Mouse (Mus musculus) embryo, embryonic 10.5 days (tissue): ENCODE measurements around the gene Cemip.
"Not testable (repeated sequence)": the region's sequence is repeated elsewhere in the genome, so short reads cannot be mapped to it uniquely, and the experiment has no call there.

Experiments
- DNase-seq: peaks from one replicate; pipeline ENCODE4 v3.0.0-alpha.2; 2015; ENCODE audit warnings: low spot score

Cemip gene

GRCm38 (mm10) chr7:83892333-83892669 is 194.0 kb downstream of the Cemip start:
- DNase-seq = no peak

GRCm38 (mm10) chr7:83891433-83892332 is 194.6 kb downstream of the Cemip start:
- peak; percentile 100 for DNase-seq

- not testable (repeated sequence) for DNase-seq
Observed at GRCm38 (mm10) chr7:83889946-83890345, 196.4 kb downstream of the Cemip start.

- DNase-seq = no peak
Observed at GRCm38 (mm10) chr7:83889383-83889782, 196.9 kb downstream of the Cemip start.

- peak; percentile 45 for DNase-seq
Observed at GRCm38 (mm10) chr7:83886366-83887129, 199.8 kb downstream of the Cemip start.

GRCm38 (mm10) chr7:83885835-83886234 is 200.5 kb downstream of the Cemip start:
- no peak for DNase-seq

GRCm38 (mm10) chr7:83884921-83885532 is 201.3 kb downstream of the Cemip start:
- peak; percentile 28 for DNase-seq

GRCm38 (mm10) chr7:83884021-83884658 is 202.2 kb downstream of the Cemip start, which contains the start of the genes Tlnrd1 and Mesd:
Gene Tlnrd1 (minus strand): TSS chr7:83884305.
Gene Mesd (plus strand): TSS chr7:83884466.
- peak; percentile 92 for DNase-seq

- DNase-seq = peak; percentile 80
Observed at GRCm38 (mm10) chr7:83883276-83884020, 202.9 kb downstream of the Cemip start.
